Mouse (Mus musculus) natural killer cell, adult 2 months (primary cell): ENCODE results near the gene Alkbh2.

Experiments
- DNase-seq, 2 experiments: peaks; one replicate each; pipeline ENCODE4 v3.0.0; 2022; ENCODE audit warnings: low spot score in 2 of 2

Gene Alkbh2

DNA sequence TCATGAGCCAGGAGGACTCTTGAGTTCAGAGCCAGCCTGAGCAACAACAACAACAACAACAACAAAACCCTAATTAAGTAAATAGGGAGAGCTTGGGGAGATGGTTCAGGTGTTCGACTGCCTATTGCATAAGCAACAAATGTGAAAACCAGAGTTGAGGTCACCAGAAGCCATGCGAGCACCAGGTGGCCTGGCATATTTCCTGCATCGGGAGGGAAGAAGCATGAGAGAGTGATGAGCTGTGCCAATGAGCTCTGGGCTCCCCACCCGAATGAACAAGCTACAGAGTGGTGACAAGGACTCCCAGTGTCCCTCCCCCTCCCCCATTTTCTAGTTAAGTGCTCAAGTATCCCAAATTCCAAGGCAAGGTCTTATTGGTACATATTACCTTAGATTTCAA is 26.1 kb downstream of the Alkbh2 start:
- no peak for DNase-seq

DNA sequence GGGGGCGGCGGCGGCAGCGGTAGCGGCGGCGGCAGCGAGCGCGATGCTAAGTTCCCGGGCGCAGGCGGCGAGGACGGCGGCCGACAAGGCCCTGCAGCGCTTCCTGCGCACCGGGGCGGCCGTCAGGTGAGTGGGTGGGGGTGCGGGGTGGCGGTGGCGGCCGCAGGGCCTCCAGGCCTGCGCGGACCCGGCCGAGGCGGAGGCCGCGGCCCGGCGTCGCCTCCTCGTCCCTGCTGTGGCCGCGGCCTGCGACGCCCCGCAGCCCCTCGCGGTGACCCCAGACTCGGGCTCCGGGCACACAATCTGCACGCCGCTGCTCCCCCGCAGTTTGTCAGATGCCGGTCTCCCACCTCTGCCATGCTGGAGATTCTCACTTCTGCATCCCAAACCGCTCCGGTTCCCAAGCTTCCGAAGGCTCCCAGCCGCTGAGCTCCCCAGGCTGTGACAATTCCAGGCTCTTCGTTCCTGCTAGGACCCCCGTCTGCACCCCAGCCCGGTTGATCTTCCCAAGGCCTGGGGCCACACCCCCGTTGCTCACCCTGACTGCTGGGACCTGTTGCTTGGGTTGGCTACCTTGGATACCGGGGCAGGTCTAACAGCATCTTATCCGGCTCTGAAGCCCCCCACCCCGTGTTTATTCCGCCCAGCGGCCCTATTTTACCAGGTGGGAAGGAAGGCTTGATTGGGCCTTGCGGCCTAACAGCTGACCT is 27.5 kb downstream of the Alkbh2 start:
- no peak for DNase-seq

DNA sequence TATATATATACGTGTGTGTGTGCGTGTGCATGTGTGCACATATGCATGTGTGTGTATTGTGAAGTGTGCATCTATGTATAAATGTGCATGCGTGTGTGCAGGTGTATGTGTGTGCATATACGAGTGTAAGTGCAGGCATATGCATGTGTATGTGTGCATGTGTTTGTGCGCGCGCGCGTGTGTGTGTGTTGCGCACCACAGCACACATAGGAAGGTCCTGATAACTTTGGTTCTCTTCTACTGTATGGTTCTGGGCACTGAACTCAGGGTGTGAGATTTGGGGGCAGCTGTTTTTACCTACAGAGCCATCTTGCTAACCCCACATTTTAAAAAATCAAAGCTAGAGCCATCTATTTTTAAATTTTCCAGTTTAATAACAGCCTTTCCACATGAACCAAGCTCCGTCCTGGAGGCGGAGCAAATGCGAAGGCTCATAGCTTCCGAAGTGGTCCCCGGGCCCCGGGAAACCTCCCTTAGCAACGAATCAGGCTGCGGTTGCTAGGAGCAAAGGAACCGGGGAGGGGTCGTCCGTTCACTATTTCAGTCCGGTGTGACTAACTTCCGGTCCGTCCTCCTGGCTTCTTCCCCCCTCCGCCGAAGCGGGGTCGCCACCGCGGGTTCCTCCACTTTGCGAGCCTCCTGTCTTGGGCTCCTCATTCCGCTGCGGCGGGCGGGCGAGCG is 28.2 kb downstream of the Alkbh2 start:
- peak; percentile 83 to 88 for DNase-seq

DNA sequence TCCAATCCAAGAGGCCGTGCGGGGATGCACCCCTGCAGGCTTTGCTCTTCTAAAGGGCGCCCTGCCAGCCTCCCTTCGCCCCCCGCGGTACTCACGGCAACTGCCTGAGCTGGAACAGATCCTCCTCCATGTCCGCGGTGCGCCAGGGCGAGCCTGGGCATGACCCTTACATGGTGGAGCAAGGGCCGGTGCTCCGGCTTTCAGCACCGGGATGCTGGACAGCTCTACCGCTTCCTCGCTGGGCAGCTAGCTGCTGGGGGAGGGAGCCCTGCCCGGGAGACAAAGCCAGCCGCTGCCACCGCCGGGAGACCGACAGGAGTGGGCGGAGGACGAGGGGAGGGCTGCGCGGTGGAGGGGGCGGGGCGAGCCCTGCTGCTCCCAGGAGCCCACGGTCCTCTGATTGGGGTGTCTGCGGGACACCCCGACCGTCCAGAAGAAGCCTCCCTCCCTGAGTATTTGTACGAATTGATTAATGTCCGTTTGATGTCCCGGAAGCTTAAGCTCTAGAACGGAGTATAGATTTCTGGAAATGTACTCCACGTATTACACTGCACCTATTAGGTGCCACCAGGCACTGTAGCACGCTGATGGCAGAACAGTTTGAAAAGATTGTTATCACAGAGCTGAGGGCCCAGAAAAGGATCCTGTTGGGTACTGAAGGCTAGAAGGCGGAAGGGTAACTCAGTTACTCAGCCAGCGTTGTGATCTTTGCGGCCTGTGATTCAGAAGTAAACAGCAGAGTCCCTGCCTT is 36.8 kb downstream of the Alkbh2 start, which contains the start of gene Svop:
Gene Svop (minus strand): TSS at position 514 of the 751 bp plus-strand sequence.
- DNase-seq, result peak; percentile 18

DNA sequence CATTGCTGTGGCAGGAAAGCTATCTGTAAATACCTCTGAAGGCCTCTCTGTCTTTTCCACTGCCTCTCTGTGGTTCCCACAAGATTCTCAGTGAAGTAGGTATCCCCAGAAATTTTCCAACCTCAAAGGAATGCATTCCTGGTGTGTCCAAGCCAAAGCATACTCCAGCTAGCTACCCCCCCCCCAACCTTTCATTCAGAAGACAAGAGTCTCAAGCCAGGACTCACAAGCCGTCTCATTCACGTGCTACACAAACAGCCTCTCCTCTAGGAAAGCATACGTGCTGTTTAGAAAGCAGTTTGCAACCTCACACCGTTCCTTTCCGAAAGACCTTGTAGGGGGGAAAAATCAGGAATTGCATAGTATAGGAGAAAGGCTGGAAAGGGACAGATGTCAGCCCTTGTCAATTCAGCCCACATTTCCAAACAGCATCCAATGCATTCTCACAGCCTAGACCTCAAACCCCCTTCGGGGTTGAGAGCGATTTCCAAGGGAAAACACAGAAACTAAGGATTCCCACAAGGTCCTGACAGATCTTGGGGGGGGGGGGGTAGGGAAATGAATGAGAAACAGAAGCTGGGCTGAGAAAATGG is 37.5 kb downstream of the Alkbh2 start:
- no peak for DNase-seq

DNA sequence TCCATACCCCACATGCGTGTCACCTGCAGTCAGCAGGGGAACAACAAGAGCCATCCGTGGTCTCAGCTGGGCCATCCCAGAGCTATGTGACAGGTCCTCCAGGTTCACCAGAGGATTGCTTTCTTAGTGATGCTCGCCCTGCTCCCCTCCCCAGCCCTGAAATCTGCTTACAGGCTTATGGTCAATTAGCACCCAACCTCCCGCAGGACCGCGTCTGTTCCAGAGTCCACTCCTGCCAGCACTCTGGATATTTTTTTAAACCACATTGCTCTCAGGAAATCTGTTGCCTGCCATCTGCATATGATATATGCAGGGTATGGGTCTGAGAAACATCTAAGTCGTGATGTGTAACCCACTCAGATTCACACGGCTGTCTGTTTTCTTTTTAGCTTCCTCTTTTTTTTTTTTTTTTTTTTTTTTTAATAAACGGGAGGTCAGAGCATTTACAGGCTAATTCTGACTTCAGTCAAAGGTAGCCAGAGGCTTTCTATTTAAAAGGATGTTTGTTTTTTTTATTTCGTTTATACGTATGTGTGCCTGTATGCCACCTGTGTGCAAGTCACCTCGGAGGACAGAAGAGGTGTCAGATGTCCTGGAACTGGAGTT is 40.0 kb downstream of the Alkbh2 start:
- DNase-seq, result no peak

DNA sequence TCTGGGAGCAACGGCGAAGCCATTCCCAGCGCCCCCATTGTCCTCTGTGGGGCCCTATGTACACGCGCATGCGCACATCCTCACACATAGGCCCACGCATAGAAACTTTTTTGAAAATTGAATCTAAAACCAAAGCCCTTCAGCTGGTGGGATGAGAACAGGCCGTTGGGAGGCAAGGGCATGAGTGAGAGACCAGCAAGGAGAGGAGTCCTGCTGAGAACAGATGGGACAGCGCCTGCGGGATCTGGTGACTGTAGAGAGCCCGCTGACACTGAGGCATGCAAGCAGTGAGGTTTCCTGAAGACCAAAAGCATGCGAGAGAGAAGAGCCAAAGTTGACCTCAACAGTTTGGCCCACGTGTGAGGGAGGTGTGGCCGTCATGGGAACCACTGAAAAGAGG is 42.5 kb downstream of the Alkbh2 start:
- DNase-seq, result no peak

DNA sequence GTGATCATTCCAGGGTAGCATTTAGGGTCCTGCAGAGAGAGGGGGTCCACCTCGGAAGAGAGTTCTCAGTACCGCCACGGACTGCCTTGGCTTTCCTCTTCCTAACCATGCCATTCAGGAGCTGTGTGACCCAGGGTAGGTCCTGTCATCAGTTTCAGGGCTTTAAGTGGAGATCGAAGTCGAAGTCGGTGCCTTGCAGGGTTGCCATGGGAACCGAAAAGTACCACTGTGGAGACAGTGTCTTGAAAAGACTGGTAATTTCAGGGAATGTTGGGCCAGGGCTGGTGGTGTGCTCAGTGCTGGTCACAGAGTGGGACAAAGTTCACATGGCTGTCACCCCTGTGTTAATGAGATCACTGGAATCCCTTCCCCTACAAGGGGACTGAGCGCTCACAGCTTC is 51.0 kb downstream of the Alkbh2 start:
- no peak for DNase-seq
